Mouse (Mus musculus): ENCODE data around the gene Mynn. TPM values are rescaled to one million over a fixed set of nuclear protein-coding genes. Genes with fewer than 3 reads are reported as not detected.
"Not testable (repeated sequence)": the region's sequence is repeated elsewhere in the genome, so short reads cannot be mapped to it uniquely, and the experiment has no call there.

Gene Mynn
- total RNA-seq (2021) (10 to 100 TPM; 21.7 to 22.9 TPM), polyA plus RNA-seq (2012; rRNA removed) (2.3 and 4.6 TPM in 2 replicates)
- long read RNA-seq, full-length matches to known transcripts: 9 of 11 reads
- long read RNA-seq, partial matches to known transcripts: 0 of 11 reads
- long read RNA-seq, other reads (novel, unspliced or antisense): 2 of 11 reads

DNA sequence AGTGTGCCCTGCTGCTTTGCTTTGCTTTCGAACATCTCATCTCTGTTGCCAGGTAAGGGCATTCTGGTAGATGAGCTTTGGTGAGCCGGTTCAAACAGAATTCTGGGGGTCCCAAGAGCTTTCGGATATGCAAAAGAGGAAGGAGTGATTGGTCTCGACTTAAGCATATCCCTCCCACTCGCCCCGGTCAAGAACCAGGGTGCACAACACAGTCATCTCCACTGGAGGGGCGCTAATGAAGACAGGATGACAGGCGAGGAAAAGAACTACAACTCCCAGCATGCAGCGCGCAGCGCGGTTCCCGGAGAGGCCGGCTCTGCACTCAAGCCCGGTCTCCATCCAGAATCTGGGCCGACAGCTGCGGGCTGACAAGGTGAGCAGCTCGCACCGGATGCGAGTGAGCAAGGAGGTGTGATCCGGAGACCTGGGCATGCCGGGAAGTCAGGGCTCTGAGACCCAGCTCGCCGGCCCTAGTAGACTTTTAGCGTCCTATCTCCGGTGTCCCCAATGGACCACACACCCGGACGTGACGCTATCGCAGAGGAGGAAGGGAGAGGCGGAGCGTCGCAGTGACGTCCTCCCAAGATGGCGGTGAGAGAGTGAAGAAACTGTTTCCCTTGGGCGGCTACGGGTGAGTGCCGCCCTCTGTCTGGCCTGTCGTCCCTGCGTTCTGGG lies at the start of gene Mynn:
Gene Mynn (plus strand): TSS at position 1 of the 675 bp plus-strand sequence.
- peak; percentile 98 for DNase-seq

DNA sequence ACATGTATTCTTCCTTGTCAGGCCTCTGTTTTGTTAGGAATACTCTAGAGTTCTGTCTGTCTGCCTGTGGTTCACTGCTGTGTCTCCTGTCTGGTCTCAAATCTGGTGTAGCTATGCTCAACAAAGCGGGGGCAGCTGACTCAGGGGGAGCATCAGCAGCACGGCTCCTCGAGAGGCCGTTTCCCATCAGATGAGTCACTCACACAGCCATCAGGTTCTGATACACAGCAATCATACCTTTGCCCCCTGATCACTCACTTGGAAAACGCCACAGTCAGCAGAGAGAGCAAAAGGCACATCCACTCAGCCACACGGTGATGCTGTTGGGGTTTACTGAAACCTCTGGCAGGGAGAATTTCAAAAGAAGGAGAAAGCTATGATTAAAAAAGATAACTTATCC lies 48.1 kb upstream of the Mynn start:
- no peak for DNase-seq

DNA sequence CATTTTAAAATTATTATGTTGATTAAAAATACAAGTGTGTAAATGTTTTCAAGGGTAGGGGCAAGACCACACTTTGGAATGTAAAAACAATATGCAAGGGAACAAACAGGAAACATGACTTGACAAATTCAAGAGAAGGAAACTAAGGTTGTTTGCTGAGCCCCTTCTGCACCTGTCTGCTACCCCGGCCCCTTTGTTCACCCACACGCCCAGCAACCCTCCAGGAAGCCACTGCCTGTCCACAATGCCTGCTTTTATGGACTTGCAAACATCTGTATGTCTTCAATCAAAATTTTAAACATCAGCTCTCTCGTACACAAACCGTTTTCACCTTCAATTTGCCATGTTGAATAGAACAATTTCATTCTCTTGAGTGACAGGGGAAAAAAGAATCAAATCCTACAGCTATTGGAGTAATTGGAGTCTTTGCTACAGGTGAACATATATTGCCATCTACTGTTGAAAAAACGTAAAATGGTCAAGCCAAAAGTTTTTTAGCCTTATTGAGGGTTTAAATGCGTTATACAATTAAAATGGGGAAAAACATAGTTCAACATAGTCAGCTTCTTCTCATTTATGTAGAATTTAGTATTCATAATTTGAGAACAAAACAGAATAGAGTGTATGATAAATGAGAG lies 41.1 kb upstream of the Mynn start:
- no peak for DNase-seq

DNA sequence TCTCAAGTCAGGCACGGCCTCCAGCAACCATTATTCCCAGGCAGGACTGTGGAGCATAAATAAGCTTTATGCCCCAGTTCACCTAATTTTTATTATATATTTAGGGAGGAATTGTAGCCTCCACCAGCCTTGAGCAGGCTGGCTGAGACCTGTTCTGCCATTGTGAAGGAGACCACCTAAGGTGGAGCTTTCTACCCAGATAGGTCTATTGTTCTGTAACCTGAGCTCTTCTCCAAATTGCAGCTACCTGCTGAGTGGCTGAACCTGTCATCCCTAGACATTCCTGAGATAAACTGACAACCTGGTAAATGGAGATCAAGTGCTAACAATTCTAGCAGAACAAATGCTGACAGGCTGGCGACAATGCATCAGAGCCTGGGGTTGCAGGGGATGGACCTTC lies 35.5 kb upstream of the Mynn start:
- DNase-seq: not testable (repeated sequence)

DNA sequence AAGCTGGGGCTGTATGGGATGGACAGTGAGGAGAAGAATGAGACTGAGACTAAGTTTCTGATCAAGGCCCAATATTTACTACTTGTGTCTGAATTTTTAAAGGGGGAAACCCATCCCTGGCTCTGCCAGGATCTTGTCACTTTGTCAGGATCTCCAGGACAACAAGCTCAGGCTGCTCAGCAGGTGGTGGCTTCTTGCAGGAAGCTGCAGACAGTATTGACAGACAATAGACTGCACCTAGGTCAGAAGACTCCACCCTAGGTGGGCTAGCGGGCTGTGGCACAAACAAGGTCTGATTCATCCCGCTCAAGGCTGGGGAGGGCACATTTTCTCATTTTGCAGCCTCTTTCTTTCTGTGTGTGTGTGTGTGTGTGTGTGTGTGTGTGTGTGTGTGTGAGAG lies 28.3 kb upstream of the Mynn start:
- DNase-seq: no peak

DNA sequence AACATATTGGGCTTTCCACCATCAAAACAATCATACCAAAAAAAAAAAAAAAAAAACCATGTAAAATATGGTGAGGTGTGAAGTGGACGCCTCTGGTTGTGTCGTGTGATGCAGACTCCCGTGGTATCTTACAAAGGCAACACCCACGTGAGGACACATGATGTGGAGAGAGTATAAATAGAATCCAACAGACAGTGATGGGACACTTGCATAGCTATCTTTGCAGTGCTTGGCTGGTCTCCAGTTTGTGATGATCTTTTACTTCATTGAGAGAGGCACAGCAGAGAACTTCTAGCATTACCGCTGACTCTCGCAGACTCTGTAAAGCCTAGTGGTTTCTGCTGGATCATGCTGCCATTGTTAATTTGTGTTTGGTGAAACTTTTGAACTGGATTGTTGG lies 13.0 kb upstream of the Mynn start:
- DNase-seq: no peak

DNA sequence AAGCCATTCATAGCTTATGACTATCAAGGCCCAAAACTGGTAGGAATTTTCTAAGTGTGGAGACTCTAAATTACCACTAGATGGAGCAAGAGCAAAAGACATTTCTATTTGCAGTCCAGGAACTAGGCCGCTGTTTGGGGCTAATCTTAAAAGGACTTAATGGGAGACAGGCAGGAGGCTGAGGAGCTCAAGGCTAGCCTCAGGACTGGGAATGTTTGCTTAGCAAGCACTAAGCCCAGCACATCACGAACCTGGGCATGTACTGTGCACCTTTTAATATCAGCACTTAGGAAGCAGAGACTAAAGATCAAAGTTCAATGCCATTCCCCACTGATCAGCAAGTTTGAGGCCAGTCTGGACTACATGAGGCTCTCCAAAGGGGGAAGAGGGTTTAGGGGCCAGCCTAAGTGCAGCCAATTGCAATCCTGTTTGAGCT lies 9.4 kb upstream of the Mynn start:
- DNase-seq: peak; percentile 31

DNA sequence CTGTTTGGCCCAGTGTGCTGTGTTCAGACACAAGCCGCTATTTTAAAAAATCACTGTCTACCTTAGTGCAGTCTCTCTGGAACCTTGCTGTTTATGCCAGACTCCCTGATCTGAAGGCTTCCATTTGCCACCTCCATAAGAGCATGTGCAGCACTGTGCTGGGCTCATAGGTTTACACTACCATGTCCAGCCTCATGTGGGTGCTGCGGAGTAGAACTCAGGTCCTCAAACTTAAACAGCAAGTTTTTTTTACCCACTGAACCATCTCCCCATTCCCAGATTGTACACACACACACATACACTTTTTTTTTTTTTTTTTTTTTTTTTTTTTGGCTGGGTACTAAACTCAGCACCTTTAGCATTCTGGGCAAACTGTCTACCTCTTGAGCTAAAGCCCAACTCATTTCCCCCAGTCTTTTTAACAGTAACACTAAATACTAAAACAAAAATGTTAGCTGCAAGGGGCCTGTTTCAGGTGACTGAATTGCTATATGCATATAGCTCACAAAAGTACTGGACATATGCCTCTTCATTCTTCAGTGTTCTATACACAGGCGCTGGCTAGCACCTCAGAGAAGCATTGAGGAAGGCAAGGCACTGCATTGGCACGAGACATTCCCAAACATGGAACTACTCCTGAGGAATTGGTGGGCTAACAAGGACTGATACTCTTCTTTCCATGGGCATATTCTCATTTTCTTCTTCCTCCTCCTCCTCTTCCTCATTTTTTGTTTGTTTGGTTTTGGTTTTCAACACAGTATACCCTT lies 8.0 kb upstream of the Mynn start:
- no peak for DNase-seq

DNA sequence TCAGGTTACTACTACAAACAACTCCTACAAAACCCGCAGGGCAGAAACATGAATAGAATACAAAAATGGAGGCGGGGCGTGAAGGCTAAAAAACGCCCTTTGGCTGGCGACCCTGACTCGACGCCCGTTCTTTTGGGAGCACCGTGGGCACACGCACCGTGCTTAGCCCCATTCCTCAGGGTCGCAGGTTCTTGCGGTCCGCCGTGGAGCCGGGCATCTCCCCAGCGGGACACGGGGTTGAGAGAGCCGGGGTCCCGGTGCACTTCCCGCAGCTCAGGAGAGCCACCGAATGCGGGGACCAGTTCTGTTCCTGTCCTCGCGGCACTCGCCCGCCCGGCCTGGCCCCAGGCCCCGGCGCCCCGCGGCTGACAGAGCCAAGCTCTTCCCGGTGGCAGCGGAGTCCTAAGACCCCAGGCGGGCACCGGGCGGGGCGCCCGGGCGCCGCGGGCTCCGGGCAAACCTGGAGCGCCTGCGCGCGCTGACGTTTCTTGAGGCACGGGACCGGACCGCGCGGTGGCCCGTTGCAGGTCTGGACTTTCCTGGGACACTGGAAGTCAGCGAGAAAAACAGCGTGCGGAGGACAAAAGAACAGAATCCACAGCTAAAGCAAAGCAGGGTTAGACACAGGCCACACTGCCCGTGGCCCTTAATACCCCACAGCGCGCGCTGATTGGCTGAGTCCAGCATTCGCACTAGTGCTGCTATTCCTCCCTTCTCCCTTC lies 6.6 kb upstream of the Mynn start:
- DNase-seq: peak; percentile 66

DNA sequence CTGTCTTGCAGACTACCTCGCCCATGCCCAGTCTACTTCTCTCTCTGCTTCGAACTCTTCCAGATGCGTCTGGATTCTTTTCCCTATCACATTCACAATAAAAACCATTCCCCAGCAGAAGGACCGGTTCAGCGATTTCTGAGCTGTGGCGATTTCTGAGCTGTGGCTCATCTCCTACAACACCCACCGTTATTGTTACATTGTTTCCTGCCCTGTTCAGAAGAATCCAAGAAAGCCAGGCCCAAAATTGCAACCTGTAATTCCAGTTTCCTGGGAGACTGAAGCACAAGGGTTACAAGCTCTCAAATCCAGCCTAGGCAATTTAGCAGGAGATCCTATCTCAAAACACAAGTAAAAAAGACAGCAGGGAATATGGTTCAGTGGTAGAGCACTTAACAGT lies 4.6 kb upstream of the Mynn start:
- DNase-seq: no peak

DNA sequence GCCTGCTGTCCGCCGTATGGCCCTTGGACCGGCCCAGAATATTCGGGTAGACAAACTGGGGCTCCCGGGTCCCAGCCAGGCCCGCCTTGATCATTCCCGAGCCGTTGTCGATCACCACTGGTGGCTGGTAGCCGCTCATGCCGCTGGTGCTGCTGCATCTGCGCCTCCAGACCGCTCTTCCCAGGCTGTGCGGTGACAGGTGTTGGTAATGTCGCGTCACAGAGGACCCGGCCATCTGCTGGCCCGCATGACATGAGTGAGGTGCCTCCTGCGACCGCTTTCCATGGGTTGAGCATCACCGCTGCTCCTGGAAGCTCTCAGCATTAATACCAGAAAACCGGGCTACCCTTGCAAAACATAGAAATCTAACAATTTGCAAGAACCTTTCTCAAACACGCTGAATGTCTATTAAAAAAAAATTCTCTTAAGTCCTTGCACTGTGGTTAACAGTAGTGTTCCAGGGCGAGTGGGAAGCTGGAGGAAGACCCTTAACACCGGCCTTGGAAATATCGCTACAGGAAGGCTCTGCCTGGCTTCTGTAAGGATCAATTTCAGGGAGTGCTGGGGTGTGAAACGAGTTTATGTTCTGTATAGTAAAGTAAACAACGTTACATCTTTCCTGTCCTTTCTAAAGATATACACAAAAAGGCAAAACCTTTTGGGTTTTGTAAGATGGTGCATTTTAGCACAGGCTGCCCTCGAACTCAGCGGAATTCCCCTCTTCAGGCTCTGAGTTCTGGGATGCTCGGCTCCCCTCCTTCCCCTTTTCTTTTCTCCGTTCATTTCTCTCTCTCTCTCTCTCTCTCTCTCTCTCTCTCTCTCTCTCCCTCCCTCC lies 1.9 kb upstream of the Mynn start, which contains the start of gene Actrt3:
Gene Actrt3 (minus strand): TSS at position 229 of the 835 bp plus-strand sequence.
- DNase-seq: peak; percentile 42

DNA sequence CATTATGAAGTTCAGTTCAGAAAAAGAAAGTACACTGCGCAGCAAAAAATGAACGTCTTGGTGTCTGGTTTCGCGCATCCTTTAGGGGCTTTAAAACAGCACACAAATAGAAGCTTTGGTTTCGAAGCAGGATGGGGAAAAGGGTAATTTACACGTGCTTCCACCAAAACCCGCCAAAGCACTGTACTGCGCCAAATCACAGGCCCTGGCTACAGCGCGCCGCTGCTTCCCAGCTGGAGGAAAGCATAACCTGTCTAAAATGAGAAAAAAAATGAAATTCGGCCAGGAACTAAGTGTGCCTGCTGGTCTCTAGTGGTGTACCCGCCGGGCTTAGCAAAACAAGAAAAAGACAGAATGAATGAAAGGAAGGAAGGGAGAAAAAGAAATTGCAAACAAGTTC lies 1.1 kb upstream of the Mynn start:
- peak; percentile 52 for DNase-seq

DNA sequence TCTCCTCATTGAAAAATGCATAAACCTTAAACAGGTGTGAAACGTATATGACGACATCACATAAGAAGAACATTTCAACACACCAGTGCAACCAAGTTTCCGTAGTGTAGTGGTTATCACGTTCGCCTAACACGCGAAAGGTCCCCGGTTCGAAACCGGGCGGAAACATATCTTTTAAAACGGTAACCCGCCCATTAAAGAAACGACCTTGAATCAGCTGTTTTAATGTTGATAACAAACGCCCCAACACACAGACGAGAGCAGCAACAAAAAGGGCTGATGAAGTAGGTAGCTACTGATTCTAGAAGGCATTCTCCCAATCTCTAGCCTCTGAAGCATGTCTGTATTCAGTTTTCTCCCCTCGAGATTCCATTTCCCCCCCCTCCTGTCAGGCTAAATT lies 690 bp upstream of the Mynn start:
- peak; percentile 90 for DNase-seq

DNA sequence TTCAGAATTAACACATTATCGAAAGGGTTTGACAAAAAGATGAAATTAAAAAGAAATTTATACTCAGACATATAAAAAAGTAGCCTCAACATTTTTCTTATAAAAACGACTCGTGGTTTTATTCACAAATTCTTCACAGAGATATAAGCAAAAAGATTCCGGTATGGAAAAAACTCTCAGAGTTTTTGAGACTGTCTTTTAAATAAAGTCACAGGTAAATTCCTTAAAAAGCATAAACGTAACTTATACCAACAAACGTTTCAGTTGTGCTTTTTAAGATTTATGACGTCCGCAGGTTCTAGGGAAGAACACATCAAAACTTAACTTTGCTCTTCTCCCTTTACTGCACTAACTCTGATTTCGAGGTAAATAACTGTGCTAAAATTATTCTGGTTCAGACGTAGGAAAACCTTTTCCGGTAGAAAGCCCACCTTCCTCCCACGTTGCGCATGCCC lies 228 bp upstream of the Mynn start:
- no peak for DNase-seq

DNA sequence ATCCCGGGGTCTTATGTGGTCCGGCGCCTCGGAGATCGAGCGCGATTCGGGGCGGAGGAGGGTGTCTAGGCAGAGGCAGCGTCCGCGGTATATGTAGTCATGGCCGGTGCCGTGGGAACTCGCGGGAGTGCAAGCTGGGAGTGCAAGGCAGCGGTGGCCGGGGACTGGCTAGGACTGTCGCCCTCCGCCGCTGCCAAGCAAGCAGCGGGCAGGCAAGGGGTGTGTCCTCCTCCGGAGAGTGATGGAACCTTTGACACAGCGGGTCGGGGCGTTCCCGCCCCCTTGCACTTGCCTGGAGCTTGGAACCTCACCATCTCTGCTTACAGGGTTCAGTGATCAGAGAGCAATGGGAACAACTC lies 854 bp downstream of the Mynn start:
- DNase-seq: no peak

DNA sequence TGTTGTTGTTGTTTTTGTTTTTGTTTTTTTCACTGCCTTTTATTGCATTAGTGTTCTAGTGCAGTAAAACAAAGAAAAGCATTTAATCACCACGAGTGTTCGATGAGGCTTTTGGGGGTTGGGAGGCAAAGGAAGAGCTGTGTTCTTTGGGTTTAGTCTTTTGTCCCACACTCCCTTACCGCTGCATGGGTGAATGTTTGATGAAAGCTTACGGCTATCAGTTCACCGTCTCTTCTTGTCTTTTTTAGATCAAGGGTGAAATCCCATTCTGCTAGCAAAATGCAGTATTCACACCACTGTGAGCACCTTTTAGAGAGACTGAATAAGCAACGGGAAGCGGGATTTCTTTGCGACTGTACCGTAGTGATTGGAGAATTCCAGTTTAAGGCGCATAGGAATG lies 1.4 kb downstream of the Mynn start:
- no peak for DNase-seq

DNA sequence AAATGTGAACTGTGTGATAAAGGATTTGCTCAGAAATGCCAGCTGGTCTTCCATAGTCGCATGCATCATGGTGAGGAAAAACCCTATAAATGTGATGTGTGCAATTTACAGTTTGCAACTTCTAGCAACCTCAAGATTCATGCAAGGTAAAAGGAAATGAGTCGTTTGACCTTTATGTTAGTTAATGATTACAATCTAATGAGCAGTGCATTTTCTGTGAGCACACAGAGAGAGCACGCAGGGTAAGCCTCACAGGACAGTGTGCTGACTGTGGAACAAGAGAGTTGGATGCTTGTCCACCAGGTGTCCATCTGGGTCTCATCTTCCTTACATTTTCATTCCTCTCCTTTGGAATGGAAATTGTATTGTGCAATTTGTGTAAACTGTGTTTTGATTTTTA lies 7.1 kb downstream of the Mynn start:
- no peak for DNase-seq

DNA sequence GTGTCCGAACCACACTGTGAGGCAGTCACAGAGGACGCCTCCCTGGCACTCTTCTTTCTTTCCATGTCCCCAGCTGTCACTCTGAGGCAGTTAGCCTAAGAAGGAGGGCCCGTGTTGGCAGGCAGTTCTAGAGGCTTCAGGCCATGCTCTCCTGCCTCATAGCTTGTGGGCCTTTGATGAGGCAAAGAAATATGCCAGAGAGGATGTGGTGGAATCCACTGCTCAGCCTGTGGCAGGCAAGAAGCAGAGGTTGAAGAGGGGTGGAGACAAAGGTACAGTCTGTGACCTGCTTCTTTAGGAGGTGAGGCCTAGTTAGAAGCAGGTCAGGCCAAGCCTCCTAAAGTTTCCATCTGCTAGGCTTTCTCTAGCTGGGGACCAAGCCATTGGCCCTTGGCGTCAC lies 9.1 kb downstream of the Mynn start:
- DNase-seq: no peak

DNA sequence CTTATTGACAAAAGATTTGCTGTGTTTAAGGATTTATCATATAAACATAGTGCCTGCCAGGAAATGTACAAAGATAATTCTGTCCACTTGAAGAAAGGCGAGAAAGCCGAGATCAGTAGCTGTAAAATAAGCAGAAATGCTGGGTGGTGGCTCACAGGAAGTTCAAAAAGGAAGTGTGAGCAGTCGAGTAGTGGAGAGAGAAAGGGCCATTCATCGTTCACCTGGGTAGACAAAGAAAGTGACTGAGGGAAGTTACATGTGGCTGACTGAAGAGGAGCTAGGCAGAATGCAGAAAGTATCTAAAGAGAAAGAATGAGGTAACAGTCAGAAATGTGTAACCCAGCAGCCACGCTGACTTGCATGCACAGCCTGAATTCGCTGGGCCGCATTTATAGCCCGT lies 18.3 kb downstream of the Mynn start:
- no peak for DNase-seq

DNA sequence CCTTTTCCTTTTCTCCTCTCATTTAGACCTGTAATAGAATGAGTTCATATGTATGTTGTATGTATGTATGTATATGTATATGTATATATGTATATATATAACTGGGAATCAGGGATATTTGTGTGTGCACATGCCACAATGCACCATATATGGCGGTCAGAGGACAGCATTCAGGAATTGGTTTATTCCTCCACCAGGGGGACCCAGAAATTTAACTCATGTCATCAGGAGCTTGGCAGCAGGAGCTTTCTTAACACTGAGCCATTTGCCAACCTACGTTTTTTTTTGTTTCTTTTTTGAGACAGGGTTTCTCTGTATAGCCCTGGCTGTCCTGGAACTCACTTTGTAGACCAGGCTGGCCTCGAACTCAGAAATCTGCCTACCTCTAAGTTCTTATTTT lies 31.8 kb downstream of the Mynn start:
- DNase-seq: no peak

DNA sequence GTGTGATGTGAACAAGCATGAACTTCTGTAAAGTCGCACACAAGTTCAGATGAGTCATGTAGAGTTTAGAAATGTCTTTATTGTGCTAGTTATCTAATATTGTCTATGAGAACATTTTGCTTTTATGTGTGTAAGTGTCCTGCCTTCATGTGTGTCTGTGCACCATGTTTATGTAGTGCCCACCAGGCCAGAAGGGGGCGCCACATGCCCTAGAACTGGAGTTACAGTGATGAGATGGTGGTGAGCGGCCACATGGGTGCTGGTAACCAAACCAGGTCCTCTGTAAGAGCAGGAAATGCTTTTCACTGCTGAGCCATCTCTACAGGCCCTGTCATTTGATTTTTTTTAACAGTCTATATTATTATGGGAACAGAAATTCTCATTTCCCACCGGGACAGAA lies 33.8 kb downstream of the Mynn start:
- no peak for DNase-seq
